Mouse (Mus musculus): Measurements from ENCODE around the gene Kif1bp. TPM values are rescaled to one million over a fixed set of nuclear protein-coding genes. Genes with fewer than 3 reads are reported as not detected.

Gene Kif1bp
- total RNA-seq, 4 experiments from 2014 or later, result 43.5 to 46.8 (median 44.8) TPM

DNA sequence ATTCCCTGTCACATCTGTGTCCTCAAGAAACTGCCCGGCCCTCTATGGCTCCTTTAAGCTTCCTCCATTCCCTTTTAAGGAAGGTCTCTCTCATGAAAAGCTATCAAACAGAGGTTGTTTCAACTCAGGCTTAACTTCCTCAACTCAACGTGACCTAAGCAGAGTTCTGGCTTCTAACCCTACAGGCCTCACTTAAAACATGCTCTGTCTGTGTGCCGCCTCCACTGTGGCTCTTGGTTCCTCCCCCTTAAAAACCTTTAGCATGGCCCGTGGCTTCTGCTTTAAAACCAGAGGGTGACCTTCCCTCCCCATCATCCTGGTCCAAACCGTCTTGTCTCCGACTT, 21.7 kb downstream of the Kif1bp start:
- no peak for DNase-seq (ENCODE audit: low spot score)

DNA sequence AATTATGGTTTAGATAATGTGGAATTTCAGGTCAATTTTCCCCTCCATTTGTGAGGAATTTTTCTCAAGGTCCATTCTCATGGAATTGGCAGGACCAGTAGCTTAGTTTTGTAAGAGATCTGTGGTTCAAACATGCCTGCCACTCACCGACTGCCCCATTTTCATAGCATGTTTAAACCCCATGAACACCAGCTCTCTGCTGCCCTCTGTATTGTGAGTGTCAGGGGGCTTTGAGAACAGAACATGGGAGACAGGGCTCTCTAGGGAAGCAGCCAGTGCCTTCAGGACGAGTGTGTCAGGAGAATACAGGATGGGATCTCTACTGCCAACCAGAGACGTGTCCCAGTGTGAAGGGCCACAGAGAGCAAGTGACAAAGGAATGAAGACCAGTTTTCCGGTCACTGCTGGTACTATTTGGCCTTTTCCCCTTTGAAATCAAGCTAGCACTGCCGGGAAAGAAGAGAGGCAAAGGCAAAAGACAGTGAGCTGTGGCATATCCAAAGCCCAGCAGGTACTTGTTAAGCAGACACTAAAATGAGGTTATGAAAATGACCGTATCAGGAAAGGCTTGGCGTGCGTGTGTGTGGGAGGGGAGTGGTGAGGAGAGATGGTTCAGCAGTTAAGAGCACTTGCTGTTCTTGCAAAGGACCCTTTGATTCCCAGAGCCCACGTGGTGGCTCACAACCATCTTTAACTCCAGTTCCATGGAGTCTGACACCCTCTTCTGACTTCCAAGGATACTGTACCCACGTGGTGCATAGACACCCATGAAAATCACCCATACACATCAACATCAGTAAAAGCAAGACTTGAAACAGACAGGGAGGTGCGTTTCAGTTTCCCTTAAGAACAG, 22.3 kb downstream of the Kif1bp start:
- no peak for DNase-seq (ENCODE audit: low spot score)

GRCm38 (mm10) chr10:62553611-62554091, 24.6 kb downstream of the Kif1bp start:
- no peak for DNase-seq (ENCODE audit: low spot score)

DNA sequence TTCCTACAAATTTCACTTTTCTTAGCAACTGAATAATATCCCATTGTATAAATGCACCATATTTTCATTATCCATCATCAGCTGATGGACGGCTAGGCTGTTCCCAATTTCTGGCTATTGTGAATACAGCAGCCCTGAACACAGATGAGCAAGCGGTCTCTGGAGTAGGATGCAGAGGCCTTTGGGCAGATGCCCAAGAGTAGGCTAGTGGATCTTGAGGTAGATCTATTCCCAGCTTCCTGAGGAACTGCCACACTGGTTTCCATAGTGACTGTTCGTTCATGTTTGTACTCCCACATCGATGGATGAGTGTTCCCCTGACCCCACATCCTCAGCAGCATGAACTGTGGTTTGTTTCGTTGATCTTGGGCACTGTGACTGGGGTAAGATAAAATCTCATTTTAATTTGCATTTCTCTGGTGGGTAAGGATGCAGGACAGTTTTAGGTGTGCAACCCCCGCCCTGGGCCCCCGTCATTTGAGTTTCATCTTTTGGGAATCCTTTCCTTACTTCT, 27.4 kb downstream of the Kif1bp start:
- DNase-seq (ENCODE audit: low spot score), result no peak

DNA sequence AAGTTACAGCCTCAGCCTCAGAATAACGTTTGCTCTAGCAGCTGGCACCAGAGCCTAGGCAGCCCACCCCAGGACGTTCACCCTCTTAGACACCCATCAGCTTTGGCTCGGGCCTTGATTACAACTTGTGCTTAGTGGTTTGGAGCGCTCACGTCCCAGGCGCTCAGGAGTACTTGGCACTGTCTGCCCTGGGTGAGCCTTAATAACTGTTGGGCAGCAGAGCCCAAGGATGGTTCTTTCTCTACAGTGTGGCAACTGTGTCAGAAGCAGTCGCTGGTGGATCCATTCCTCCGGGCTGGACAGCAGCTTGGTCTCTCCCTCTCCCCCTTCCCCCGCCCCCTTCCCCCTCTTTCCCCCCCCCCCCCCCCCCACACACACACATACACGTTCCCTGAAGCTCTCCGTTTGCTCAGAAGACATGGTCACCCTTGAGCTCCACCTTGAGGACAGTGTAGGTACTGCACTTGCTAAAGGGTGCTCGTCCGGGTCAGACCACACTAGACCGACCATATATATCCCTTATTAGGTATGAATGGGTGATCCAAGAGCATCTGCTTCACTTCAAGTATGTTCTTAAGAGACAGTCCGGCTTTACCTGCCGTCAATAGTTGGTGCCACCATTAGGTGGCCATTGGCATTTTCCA, 28.6 kb downstream of the Kif1bp start:
- peak; percentile 79 for DNase-seq (ENCODE audit: low spot score)

- DNase-seq (ENCODE audit: low spot score), result no peak
Observed at GRCm38 (mm10) chr10:62546441-62546840, 31.8 kb downstream of the Kif1bp start.

DNA sequence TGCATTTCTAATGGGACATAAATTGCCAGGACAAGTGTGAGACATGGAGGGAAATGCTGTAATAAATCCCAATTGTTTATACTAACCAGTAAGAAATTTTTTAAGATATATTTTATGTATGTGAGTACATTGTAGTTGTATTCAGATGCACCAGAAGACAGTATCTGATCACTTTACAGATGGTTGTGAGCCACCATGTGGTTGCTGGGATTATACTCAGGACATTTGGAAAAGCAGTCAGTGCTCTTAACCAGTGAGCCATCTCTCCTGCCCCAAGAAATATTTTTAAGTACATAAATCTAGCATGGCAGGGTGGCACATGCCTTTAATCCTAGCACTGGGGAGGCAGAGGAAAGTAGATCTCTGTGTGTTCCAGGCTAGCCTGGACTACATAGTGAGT, 32.5 kb downstream of the Kif1bp start:
- no peak for DNase-seq (ENCODE audit: low spot score)

- DNase-seq (ENCODE audit: low spot score), result no peak
Observed at GRCm38 (mm10) chr10:62544316-62544715, 33.9 kb downstream of the Kif1bp start.

GRCm38 (mm10) chr10:62543399-62543808, 34.9 kb downstream of the Kif1bp start:
- peak; percentile 28 for DNase-seq (ENCODE audit: low spot score)

GRCm38 (mm10) chr10:62542928-62543327, 35.3 kb downstream of the Kif1bp start:
- DNase-seq (ENCODE audit: low spot score), result no peak

DNA sequence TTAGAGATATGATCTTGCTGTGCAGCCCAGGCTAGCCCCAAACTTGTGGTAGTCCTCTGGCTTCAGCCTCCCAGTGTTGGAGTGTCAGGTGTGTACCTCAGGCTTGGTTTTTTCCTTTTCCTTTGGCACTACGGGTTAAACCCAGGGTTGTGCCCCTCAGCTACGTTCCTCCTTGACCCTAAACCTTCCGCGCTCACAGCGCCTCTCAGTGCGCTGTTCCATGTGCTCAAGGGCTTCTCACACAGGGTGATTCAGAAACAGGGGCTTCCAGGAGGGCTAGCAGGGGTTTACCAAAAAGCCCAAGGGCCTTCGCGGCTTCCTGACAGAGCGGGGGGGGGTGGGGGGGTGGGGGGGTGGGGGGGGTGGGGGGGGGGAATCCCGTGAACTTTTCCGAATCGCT, 35.8 kb downstream of the Kif1bp start:
- DNase-seq (ENCODE audit: low spot score), result no peak

GRCm38 (mm10) chr10:62541499-62541898, 36.8 kb downstream of the Kif1bp start:
- no peak for DNase-seq (ENCODE audit: low spot score)

- DNase-seq (ENCODE audit: low spot score), result no peak
Observed at GRCm38 (mm10) chr10:62540800-62541199, 37.5 kb downstream of the Kif1bp start.

- DNase-seq (ENCODE audit: low spot score), result no peak
Observed at GRCm38 (mm10) chr10:62534509-62534908, 43.7 kb downstream of the Kif1bp start.

DNA sequence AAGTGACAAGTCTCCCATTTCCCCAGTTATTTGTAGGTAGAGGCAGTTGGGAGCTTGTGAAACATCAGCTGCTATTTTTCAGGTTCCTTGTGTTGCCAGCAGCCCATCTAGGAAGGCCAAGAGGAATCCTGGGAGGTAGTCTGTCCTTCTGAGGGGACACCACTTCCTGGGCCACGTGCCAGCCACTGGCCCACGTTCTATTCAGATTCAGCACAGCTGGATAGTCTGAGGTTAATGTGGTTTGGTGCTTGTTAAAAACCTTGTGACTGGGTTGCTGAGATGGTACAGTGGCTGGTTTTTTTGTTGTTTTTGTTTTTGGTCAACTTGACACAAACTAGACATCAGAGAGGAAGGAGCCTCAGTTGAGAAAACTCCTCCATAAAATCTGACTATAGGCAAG, 45.4 kb downstream of the Kif1bp start:
- DNase-seq (ENCODE audit: low spot score), result no peak

DNA sequence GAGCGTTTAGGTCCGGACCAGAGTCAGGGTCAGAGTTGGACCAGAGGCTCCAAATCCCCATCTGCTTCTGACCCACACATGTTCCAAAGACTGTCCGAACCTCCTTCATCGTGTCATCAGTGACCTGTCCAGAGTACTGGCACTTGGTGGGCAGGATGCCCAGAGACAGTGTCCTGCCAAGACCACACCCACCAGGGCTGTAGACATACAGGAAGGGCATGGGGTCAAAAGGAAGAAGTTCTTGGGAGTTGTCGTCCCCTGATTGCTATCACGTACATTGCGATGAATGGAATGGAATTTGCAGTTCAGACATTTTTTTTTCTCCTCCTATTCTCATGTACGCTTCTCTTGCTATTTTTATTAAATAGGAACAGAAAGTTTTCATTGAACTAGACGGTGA, 48.1 kb downstream of the Kif1bp start:
- peak; percentile 81 for DNase-seq (ENCODE audit: low spot score)

DNA sequence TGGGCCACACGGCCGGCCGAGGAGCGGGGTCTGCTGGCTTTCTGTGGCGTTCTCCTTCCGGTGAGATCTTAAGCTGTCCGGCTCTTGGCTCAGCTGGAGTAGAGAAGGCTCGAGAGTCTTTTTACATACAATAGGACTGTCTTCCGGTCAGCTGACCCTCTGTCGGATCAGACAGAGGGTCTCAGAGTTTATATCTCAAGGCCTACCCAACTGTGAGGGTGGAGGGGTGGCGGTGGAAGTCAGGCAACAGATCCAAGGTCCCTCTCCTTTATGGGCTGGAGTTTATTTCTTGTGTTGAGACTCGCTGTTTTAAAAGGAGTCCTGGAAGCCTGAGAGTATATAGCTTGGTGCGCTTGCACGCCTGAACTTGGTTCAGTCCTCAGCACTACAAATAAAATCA, 50.9 kb downstream of the Kif1bp start, which contains the start of gene Srgn:
Gene Srgn (minus strand): TSS at position 101 of the 400 bp plus-strand sequence.
- DNase-seq (ENCODE audit: low spot score), result no peak

DNA sequence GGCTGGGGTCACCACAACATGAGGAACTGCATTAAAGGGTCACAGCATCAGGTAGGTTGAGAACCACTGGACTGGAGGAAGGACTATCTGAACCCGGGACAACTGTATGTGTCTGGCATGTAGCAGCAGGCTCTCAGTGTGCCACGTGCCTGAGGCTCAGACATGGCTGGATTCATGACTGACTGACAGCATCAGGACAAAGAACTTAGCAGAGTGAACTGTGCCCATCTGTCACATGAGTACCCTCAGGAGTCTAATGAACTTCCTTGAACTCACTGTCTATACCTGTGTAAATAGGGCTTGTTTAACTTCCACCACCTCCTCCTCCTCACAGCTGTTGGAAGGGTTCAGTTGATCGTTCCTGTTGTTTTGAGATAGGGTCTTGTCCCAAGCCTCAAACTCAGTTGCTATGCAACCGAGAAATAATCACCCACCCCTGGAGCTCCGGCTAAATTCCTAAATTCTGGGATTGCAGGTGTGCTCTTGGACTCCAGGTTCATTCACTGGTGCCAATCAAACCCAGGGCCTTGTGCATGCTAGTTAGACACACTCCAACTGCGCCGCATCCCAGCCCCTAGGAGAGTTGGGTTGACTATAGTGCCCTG, 55.8 kb downstream of the Kif1bp start:
- no peak for DNase-seq (ENCODE audit: low spot score)

DNA sequence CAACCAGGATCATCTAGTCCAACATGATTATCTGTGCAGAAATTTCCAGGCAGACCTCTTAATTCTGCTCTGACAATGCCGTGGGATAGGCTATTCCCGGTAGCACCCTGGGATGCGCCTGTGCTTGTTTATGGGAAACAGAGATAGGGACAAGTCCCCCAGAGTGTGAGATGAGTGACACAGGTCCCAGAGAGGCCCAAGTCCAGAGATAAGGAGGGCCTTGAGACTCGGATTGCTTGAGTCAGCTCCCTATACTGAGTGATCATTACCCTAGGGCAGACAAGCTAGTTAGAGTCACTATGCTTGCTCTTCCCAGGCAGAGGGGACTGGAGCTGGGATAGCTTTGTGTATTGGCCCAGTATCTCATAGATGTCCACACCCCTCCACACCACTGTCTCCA, 56.5 kb downstream of the Kif1bp start:
- no peak for DNase-seq (ENCODE audit: low spot score)

GRCm38 (mm10) chr10:62520911-62521310, 57.3 kb downstream of the Kif1bp start:
- DNase-seq (ENCODE audit: low spot score), result no peak

- DNase-seq (ENCODE audit: low spot score), result no peak
Observed at GRCm38 (mm10) chr10:62517511-62517910, 60.7 kb downstream of the Kif1bp start.

DNA sequence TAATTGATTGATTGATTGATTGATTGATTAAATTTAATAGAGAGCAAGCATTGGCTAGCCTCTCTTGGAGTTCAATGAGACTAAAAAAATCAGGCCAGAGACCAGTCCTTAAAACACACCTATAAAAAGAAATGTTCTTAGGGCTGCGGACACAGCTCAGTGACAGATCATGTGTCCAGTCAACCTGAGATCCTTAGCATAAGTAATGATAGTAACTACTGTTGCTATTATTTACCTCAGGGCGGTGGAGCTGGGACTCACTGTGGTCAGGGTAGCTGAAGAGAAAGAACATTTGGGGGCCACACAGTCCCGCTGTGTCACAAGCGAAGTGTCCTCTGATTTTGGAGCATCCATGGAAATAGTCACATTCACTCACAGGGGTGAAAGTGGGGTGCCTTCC, 65.4 kb downstream of the Kif1bp start:
- no peak for DNase-seq (ENCODE audit: low spot score)

Data from heart, adult 8-10 months (tissue).